Mouse (Mus musculus) adrenal gland, adult (tissue): ENCODE measurements around the gene Olfr1497.
"Not testable (repeated sequence)": the region's sequence is repeated elsewhere in the genome, so short reads cannot be mapped to it uniquely, and the experiment has no call there.

ENCODE experiments used
- DNase-seq, 2 experiments: peaks; one replicate each; pipeline ENCODE4 v3.0.0; 2022 to 2023; ENCODE audit warnings: low spot score in 1 of 2; ENCODE audit not compliant: inconsistent age in 2 of 2

The Olfr1497 gene

GRCm38 (mm10) chr19:13798102-13798501, at the start of gene Olfr1497:
Gene Olfr1497, minus strand, starts transcription at chr19:13798202.
- no peak for DNase-seq

GRCm38 (mm10) chr19:13830388-13830787, 32.4 kb upstream of the Olfr1497 start, which contains the start of gene Olfr1500:
Gene Olfr1500, minus strand, starts transcription at chr19:13830488.
- no peak for DNase-seq

GRCm38 (mm10) chr19:13828447-13828846, 30.4 kb upstream of the Olfr1497 start:
- DNase-seq: no peak

- DNase-seq: no peak
These were observed 22.8 kb upstream of the Olfr1497 start for GRCm38 (mm10) chr19:13820847-13821246.

GRCm38 (mm10) chr19:13819347-13819746, 21.3 kb upstream of the Olfr1497 start, which contains the start of gene Olfr1499:
Gene Olfr1499, minus strand, starts transcription at chr19:13819447.
- DNase-seq: no peak

- DNase-seq: no peak
These were observed 20.8 kb upstream of the Olfr1497 start for GRCm38 (mm10) chr19:13818827-13819226.

- no peak for DNase-seq
These were observed 14.8 kb upstream of the Olfr1497 start for GRCm38 (mm10) chr19:13812823-13813222.

GRCm38 (mm10) chr19:13805486-13805885, 7.5 kb upstream of the Olfr1497 start:
- not testable (repeated sequence) for DNase-seq

GRCm38 (mm10) chr19:13777578-13777977, 20.4 kb downstream of the Olfr1497 start, which contains the start of gene Olfr1496:
Gene Olfr1496, plus strand, starts transcription at chr19:13777878.
- DNase-seq: no peak

GRCm38 (mm10) chr19:13768565-13769276, 29.3 kb downstream of the Olfr1497 start:
- DNase-seq: no peak

- no peak for DNase-seq
These were observed 33.7 kb downstream of the Olfr1497 start, which contains the start of gene Olfr1495 for GRCm38 (mm10) chr19:13764306-13764705. Gene Olfr1495, plus strand, starts transcription at chr19:13764606.

- DNase-seq: no peak
These were observed 48.6 kb downstream of the Olfr1497 start for GRCm38 (mm10) chr19:13749366-13749765.
